Mouse (Mus musculus) cerebellum, adult 11 months (tissue): ENCODE measurements around the gene Gltpd2.
"Not testable (repeated sequence)": the region's sequence is repeated elsewhere in the genome, so short reads cannot be mapped to it uniquely, and the experiment has no call there.

Experiments
- DNase-seq: peaks from one replicate; pipeline ENCODE4 v3.0.0; 2022

Gene Gltpd2

DNA sequence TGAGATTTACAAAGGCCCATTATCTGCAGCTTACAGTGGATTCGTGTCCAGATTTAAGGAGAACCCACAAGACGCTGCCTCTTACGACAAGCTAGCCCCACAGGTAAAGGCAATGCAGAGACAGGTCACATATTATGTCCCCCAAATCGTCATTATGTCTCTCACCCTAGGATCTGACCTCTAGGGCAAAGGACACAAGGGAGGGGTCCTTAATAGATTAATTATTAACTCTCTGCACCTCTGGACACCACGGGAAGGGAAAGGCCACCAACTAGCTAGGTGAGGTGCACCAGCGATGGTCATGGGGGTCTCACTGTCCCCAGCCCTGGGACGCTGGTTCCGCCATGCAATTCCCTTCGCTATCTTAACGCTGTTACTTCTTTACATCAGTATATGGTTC, at the start of gene Gltpd2:
Gene Gltpd2, plus strand, starts transcription at position 274 of the 400 bp plus-strand sequence.
- DNase-seq = no peak

DNA sequence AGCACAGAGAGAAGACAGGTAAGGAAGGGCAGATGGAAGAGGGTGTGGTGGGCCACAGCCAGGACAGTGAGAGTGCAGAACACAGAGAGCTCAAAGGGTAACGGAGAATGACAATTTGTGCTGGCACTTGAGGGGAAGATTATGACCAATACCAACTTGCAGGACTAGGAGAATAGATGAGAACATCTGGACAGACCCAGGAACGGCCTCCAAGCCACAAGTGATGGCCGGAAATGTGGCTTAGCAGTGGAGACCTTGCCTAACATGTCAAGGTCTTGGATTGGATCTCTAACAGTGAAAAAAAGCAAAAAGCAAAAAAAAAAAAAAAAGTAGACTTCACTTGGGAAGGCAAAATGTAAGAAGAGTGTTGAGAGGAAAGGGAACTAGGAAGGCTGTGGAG, 49.2 kb upstream of the Gltpd2 start:
- no peak for DNase-seq

DNA sequence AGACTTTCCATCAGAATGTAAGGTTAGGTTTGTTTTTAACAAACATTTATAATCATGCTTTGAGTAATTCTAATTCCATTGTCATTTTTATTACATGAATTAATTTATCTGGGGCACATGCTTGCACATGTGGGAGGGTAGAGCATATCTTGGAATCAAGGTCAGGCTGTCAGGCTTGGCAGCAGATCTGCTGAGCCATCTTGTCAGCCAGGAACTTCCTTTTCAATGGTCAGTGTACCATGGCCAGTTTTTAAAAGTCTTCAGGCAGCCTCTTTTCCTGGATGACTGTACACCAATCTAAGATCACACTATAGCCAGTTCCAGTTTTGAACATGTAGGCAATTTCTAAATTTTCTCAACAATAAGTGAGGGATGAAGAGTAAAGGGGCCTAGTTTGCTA, 46.3 kb upstream of the Gltpd2 start:
- no peak for DNase-seq

DNA sequence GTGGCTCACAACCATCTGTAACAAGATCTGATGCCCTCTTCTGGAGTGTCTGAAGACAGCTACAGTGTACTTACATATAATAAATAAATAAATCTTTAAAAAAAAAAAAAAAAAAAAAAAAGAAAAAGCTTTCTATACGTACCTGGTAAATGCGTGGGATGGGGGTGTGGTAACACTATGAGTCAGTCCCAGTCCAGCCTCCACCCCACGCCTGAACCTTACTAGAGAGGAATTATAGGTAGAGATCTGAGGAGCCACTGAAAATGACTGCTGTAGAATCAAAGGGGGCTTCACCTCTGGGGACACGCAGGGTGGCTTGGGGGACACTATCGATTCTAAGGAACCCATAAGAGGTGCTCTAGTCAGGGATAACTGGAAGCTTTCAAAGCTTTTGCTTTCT, 45.7 kb upstream of the Gltpd2 start:
- not testable (repeated sequence) for DNase-seq

DNA sequence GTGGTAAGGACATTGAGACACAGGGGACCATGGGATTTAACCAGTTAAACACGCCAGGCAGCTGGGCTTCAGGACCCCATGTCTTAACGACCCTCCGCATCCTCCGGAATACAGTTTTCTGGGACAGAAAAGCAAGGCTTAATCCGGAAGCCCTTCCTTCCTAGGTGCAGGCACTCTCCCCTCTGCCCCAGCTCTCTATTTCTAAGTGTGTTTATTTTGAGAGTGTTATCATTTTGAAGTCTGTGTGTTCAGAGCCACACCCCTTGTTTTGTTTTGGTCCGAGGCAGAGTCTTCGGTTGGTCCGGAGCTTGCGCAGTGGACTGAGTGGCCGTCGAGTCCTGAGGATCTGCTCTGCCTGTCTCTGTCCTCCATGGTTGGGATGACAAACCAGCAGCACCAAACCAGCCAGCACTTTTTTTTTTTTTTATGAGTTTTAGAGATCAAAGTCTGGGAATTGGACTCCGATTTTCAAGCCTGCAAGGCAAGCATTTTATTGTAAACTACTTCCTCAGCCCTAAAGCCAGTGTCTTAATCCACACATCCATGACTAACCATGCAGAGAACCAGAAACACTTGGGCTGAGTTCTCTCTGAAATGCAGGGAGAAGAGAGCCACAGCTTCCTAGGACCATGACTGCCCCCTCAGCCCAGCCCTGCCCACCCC, 44.0 kb upstream of the Gltpd2 start:
- DNase-seq = no peak

DNA sequence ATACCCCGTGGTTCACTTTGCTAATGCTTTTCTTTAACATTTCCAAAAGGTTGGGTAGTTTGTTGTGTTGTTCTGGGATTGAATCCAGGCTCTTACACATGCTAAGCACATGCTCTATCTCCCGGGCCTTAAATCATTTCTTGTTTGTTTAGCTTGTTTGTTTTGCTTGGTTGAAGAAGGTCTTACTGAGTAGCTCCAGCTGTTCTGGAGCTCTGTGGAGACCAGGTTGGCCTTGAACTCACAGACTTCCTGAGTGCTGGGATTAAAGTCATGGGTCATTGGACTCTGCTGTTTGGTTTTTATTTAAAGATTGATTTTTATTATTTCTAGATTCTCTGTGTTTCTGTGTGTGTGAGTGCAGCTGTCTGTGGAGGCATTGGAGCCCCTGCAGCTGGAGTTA, 33.5 kb upstream of the Gltpd2 start:
- DNase-seq = no peak

DNA sequence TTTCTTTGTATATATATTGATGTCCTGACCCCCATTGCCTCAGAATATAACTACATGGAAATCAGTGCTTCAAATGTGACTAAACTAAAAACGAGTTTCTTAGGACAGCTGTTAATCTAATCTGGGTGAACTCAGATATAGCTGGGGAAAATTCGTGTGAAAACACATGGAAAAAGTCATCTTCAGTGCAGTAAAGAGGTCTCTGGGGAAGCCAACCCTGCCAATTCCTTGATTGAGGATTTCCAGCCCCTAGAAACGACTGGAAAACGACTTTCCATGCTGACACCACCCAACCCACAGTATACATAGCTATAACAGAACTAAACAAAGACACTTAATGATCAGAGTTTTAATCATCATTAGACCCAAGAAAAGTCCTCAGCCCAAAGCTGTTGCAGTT, 31.2 kb upstream of the Gltpd2 start:
- DNase-seq = no peak

DNA sequence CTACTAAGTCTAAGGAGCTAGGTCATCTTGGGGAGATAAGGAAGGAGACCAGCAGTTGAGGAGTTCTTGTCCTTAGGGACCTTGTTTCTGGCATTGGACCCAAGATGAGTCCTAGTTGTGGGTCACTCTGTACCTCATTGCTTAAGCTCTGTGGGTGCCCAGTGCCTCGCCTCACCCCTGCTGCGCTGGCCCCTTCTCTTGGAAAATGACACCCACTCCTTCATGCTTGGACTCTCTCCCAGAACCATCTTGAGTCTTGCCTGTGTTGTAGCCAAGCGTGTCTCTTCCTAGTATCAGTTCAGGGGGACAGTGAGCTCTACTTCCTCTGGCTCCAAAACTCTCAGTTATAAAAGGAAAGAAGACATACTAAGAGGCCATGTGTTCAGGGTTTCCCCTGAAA, 29.9 kb upstream of the Gltpd2 start:
- no peak for DNase-seq

DNA sequence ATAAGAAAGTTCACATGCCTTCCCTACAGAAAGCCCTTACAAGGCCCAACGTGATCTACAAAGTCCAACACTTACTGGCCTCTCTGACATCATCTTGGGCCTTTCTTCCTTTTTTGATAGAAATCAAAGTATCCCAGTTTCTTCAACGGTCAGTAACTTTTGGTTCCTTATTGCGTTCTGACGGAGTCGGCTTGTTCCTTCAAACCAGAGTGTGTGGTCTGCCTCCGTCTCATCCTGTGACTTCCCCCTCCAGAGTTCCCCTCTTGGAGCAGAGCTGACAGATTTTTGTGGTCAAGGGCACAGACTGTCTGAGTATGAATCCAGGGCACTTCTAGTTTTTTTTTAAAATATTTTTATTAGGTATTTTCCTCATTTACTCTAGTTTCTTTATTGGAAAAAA, 29.3 kb upstream of the Gltpd2 start:
- DNase-seq = no peak

DNA sequence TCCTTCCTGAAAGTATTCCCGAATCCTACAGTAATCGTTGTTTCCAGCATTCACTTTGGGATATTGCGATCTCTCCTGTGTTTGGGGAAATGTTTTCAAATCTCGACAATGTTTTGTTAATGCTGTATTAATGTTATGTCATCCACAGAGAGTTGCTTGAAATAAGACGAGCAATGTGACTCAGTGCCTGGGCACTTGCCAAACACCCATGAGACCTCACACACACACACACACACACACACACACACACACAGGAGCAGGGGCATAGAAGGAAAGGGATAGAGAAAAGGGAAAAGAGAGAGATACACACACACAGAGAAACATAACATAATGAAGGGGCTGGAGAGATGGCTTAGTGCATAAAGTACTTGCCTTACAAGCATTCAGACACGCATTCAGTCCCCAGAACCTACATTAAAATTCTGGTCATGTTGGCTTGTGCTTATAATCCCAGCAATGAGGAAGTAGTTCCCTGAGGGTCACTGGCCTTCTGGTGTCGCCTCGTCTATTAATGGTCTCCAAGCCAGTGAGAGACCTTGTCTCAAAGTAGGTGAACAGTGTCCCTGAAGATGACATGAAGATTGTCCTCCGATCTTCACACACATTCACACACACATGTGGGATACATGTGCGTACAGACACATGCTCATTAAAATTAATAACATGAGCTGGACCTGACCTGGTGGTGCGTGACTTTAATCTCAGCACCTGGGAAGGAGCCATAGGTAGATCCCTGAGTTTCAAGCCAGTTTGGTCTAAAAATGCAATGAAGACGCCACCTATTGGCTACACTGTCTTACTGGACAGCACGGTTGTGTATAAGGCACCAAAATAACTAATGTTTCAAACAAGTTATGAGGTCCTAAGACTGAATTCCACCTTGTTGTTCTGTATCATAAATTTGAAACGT, 19.2 kb upstream of the Gltpd2 start:
- no peak for DNase-seq

DNA sequence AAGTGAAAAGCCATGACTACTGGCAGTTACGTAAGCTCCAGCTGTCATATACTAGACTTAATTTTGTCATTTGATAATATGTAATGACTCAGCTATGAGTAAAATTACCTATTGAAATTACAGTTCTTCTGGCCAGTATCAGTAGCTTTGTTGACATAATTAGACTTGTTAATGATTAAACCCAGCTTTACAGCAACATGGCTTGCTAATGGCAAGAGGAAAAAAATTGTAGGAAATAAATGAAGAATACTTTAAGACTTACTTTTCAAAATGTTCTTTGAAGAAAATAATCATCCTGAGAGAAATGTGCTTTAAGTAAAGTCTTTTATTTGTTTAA, 18.6 kb upstream of the Gltpd2 start:
- DNase-seq = no peak

DNA sequence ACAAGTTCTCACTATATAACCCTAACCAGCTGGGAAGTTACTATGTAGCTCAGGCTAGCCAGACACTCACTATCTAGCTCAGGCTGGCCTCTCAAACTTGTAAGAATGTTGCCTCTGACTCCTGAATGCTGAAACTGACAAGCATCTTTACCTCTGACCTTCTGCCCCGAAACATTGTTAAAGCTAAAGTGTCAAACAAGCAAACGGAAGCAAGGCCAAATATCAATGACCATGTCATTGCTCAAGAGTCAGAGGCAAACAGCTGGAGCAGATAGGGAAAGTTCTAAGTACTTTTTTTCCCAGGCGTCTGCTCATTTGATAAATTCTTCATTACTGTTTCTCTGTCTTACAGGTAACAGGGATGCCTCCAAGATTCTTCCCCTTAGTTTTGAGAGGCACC, 17.0 kb upstream of the Gltpd2 start:
- DNase-seq = no peak

DNA sequence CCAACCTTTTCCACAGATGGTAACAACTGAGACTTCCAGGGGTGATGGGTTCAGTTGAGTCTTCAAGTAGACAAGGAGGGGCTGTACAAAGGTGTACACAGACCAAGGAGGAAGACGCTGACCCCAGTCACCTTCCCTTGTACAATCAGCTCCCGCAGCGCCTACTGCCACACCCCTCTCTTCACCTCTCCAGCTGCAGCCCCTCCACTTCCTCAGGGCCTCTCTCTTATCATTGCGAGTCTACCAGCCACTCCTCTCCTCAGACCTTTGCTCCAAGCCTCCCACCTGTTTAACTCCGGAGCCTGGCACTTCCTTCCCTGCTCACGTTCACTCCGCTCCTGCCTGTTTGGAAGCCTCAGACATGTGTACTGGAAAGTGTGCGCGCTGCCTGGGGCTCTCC, 14.0 kb upstream of the Gltpd2 start, which contains the start of gene Tm4sf5:
Gene Tm4sf5, plus strand, starts transcription at position 275 of the 400 bp plus-strand sequence.
- no peak for DNase-seq

DNA sequence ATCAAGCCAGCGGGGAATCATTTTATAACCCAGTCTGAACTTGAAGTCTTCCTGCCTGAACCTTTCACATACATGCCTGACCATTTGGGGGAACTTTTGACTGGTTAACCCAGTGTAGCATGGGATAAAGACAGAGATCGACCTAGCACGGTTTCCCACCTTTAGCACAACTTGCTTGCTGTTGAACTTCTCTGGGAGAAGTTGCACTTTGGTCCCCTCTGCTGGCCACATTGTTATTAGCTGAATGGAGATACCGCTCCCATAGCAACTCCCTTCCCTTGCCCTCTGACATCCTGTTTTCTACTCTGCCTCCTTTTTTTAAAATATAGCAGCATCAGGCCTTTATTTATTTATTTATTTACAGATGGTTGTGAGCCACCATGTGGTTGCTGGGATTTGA, 12.6 kb upstream of the Gltpd2 start:
- no peak for DNase-seq

DNA sequence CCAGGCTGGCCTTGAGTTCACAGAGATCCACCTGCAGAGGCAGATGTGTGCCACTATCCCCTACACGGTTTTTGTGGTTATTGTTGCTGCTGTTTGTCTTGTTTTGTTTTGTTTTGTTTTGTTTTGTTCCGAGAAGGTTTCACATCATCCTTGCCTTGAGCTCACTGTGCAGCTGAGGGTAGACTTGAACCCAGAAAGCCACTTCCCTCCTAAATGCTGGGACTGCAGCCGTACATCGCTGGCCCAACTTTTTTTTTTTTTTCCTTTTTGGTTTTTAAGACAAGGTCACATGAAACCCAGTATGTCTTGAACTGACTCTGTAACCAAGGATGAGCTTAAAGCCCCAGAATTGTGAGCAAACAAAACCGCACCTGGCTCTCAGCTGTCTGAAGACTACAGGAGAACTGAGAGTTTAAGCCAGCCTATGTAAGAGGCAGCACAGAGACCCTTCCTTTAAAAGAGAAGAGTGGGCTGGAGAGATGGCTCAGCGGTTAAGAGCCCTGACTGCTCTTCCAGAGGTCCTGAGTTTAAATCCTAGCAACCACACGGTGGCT, 12.0 kb upstream of the Gltpd2 start:
- no peak for DNase-seq

DNA sequence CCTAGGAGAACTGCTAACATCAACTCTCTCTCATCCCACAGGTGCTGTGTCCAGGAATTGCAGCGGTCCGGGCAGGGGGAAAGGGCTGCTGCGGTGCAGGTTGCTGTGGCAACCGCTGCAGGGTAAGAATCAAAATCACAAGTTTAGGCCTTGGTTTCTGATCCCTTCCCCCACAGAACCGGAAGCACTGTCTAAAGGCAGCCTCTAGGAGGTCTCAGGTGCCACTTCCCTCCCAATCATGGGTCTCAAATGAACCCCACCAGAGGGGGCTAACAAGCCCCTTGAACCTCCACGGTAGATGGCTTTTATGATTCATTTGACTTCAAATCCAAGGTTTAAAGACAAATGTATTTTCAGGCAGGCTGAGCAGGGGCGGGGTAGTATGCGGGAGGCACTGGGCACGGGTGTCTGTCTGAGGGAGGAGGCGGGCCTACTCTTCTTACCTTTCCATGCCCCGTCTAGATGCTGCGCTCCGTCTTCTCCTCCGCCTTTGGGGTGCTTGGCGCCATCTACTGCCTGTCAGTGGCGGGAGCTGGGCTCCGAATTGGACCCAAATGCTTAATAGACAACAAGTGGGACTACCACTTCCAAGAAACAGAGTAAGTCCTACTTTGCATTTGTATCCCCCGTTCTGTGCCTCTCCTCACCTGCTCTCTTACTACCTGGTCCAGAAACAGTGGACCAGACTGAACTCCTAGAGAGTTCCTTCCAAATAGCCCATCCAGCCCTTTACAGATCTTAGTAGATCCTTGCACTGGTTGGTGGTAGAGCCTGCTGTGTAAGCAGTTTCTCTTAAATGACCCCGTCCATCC, 9.0 kb upstream of the Gltpd2 start:
- peak; percentile 34 for DNase-seq

DNA sequence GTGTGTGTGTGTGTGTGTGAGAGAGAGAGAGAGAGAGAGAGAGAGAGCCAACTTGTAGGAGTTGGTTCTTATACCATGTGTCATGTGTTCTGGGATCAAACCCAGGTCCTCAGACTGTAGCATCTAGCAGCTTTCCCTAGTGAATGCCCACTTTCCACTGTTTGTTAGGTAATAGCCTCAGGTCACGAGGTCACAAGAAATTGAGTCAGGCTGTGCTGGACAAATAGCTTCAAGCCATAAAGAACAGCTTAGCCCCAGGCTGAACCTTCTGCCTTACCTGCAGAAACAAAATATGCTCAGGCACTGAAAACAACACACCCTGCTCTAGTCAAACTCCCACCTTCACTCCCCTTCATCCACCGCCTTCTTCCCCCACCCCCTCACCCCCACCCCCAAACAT, 7.8 kb upstream of the Gltpd2 start:
- no peak for DNase-seq

DNA sequence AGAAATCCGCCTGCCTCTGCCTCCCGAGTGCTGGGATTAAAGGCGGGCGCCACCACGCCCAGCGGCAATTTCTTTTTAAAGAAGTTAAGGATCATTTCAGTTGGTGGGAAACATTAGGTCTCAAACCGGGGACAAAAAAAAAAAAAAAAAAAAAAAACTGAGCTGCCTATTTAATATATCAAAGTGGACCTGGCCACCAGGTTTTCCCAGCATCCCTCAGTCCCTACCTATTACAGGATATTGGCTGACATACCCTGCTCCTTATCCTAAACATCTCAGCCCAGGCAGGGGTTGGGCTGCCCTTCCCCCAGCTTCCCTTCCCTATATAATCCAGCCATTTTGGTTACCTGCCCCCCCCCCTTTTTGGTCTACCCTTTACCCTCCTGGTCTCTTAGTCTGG, 7.2 kb upstream of the Gltpd2 start:
- DNase-seq = no peak

DNA sequence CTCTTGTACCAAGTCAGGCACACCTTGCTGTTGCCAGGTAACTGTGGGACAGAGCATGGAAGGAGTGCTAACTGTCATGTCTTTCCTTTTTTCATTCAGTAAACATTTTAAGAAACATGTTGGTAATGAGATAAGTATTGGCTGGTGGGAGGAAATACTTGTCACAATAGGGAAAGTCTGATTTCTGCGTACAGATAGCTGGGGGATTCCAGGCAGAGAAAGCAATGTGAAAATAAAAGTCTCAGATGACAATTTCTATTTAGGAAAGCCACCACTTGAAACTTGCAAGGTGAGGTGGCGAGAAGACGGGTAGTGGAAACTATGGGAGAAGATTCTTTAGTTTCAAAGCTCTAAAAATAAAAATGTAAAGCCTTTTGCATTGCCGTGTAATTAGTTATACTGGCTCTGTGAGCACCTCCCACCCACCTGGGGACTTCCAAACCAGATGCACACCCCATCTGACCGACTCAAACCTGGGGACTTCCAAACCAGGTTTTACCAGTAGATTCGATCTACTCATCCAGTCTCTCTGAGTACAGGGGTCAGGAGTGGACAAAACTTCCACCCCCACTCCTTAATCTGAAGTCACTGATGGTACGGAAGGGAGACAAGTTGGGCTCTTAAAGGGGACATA, 6.2 kb upstream of the Gltpd2 start:
- DNase-seq = no peak

DNA sequence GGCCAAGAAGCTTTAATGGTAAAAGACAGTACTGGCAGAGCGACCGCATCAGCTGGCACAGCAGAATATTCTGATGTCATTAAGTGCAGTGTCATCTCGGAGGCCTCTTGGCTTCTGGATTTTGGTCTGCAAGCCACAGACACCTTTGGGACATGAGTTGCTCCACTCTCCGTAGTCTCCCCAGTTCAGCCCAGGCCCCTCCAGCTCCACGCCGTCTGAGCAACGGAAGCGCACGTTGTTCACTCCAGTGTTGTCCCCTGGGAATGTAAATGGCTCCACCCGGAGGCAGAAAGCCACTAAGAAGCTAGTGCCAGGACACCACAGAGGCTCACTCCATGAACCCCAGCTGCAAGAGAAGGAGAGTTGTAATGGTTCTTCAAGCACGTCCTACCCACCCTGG, 5.5 kb upstream of the Gltpd2 start:
- no peak for DNase-seq

DNA sequence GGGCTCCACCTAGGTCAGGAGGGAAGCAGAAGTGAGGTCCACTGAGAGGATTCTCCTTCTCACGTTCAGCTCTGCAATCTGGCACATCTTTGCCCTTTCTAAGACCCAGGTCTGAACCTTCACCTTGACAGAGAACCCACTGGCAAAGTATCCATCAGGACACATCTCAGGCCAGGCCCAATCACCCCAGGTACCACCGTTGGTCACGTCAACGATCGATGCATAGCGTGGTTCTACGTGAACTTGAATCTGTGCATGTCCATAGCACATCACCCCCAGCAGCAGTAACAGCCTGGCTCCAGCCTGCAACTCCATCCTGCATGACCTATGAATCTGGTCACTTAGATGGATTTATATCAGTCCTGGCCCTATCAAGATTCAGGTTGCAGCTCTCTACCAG, 4.7 kb upstream of the Gltpd2 start, which contains the start of gene Vmo1:
Gene Vmo1, minus strand, starts transcription at position 329 of the 400 bp plus-strand sequence.
- no peak for DNase-seq

DNA sequence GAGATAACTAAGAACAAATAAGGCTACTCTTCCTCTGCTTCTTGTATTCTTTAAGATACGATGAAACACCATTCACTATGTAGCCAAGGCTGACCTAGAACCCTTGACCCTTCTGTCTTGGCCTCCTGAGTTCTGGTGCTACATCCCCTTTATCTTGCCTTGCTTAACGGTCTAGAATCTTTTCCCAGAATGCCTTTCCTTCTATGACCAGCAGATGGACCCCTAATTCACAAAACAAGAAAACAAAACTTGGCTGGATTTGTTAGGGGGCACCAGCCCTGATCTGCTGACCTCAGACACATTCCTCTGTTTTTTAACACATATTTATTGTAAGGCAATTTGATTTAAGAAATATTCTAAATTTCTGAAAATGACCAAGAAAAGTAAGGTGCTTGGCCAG, 2.6 kb upstream of the Gltpd2 start:
- no peak for DNase-seq

DNA sequence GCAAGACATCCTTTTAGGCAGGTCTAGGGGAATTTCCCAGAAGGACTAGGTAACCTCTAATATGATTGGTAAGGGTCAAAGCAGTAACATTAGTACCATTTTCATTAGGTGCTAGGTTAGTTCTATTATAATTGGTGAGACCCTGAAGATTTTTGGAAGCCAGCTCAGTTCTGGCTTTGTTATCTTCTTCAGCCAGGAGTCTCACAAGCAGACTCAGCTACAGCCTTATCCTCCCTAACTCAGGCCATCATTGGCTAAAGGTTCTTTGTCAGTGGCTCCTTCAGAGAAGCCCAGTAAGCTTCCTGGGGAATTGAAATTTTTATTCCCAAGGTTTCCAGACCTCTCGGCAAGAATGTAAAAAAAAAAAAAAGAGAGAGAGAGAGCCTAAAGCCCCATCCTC, 560 bp upstream of the Gltpd2 start:
- no peak for DNase-seq
